Mouse (Mus musculus) midbrain, postnatal 0 days (tissue): ENCODE measurements around the gene Cpsf2. TPM values are rescaled to one million over a fixed set of nuclear protein-coding genes. Genes with fewer than 3 reads are reported as not detected.

ENCODE experiments used
- ATAC-seq: fragments of 200-750 bp; cut with Nextera tagmentation; 2 replicates; pipeline ENCODE4 v1.8.0; 2017; ENCODE audit warnings: moderate number of reproducible peaks, mild to moderate bottlenecking, moderate TSS enrichment, moderate library complexity; ENCODE audit not compliant: low FRiP score
- DNase-seq: peaks from one replicate; pipeline ENCODE4 v3.0.0-alpha.2; 2015; ENCODE audit warnings: low spot score
- H3K27ac ChIP-seq: fragments of 300-500 bp; sonication (generic); 2 replicates; pipeline ENCODE4 v1.5.1; 2014; ENCODE audit warnings: low read depth, mild to moderate bottlenecking, low read length, mixed read lengths
- H3K27me3 ChIP-seq: fragments of 300-500 bp; sonication (generic); 2 replicates; pipeline ENCODE4 v1.6.1; 2014; ENCODE audit warnings: low read length, control low read depth, mixed read lengths; ENCODE audit not compliant: insufficient read depth
- H3K36me3 ChIP-seq: fragments of 300-500 bp; sonication (generic); 2 replicates; pipeline ENCODE4 v1.6.1; 2014; ENCODE audit warnings: low read length, control low read depth, mixed read lengths; ENCODE audit not compliant: insufficient read depth
- H3K4me1 ChIP-seq: fragments of 300-500 bp; sonication (generic); 2 replicates; pipeline ENCODE4 v1.6.1; 2014; ENCODE audit warnings: mild to moderate bottlenecking, control low read depth, antibody characterized with exemption, low read length, mixed read lengths; ENCODE audit not compliant: insufficient read depth
- H3K4me2 ChIP-seq: fragments of 300-500 bp; sonication (generic); 2 replicates; pipeline ENCODE4 v1.6.1; 2014; ENCODE audit warnings: low read depth, mild to moderate bottlenecking, low read length, mixed read lengths; ENCODE audit not compliant: poor library complexity, severe bottlenecking
- H3K4me3 ChIP-seq: fragments of 300-500 bp; sonication (generic); 2 replicates; pipeline ENCODE4 v1.5.1; 2014; ENCODE audit warnings: low read depth, mild to moderate bottlenecking, low read length, moderate library complexity
- H3K9ac ChIP-seq: fragments of 300-500 bp; sonication (generic); replicated peaks from 2 replicates; pipeline ENCODE4 v1.6.1; 2014; ENCODE audit warnings: mild to moderate bottlenecking, low read length, moderate library complexity, mixed read lengths; ENCODE audit not compliant: poor library complexity, severe bottlenecking
- H3K9me3 ChIP-seq: fragments of 300-500 bp; sonication (generic); 2 replicates; pipeline ENCODE4 v1.6.1; 2016; ENCODE audit warnings: low read length, control low read depth
- CTCF ChIP-seq: IDR thresholded peaks from 2 replicates; pipeline ENCODE4 v1.5.1; 2016; ENCODE audit warnings: antibody characterized with exemption, mild to moderate bottlenecking
- WGBS: fragments of 180-500 bp; shearing (Covaris S2); extraction: QIAGEN DNeasy Blood & Tissue Kit; methylation state at CpG from one replicate; pipeline ENCODE4 v1.1.7; 2014; 5-methylcytosine and 5-hydroxymethylcytosine counted together
- polyA plus RNA-seq: library from polyadenylated mRNA; unstranded; fragments of >200 nt; fragmentation: Nextera tagmentation; extraction: Ambion mirVana; gene quantifications from 2 replicates; pipeline ENCODE4 v1.2.1, GENCODE M21; 2015
- total RNA-seq: library from RNA; depleted of rRNA; stranded (reverse); fragments of >200 nt; gene quantifications from 2 replicates; pipeline ENCODE4 v1.2.3, GENCODE M21; 2014

Cpsf2 gene
- total and polyA plus RNA-seq, 2 experiments from 2014 or later: 25.5 to 28.0 TPM

DNA sequence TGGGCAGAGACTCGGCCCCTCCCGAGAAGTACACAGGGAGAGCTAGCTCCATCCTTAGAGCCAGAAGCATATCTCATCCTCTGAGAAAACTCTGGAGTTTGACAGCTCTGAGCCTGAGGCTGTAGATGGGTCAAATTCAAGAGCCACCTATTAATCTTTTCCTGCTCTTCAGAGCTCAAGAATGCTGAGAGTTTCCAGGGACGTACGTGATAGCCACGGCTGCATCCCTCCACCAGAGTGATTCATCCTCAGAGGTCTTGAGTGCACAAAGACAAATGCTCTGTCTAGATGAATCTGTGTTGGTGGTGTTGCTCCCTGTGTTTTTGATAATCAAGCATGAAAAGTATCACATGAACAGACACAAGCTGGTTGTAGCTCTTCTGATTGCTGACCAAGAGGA lies 38.6 kb downstream of the Cpsf2 start:
- H3K4me2 ChIP-seq: no peak overlapping the region
- no peak overlapping the region for H3K27ac ChIP-seq
- DNase-seq (no peak), ATAC-seq (no peak)
- no peak overlapping the region for H3K4me3 ChIP-seq
- 75% methylated on average over 5 of the region's 5 CpGs for WGBS
- no peaks in the 10 kb centered on the region for H3K27me3 ChIP-seq
- H3K9me3 ChIP-seq: no peaks in the 10 kb centered on the region
- no peak overlapping the region for H3K9ac ChIP-seq
- no peaks in the 10 kb centered on the region for H3K36me3 ChIP-seq
- no peak for TF ChIP-seq CTCF
- H3K4me1 ChIP-seq: no peaks in the 10 kb centered on the region

- Histone ChIP-seq H3K27me3 (no peaks in the 10 kb centered on the region), H3K9me3 (no peaks in the 10 kb centered on the region), H3K9ac (no peak overlapping the region), H3K4me2 (no peak overlapping the region), H3K4me3 (no peak overlapping the region), H3K4me1 (no peaks in the 10 kb centered on the region), H3K36me3 (no peaks in the 10 kb centered on the region), H3K27ac (no peak overlapping the region)
- WGBS: 87% methylated on average over 6 of the region's 6 CpGs
- DNase-seq: no peak
- TF ChIP-seq CTCF: no peak
- no peak for ATAC-seq
Observed at GRCm38 (mm10) chr12:102015127-102015526, 39.3 kb downstream of the Cpsf2 start.

- Histone ChIP-seq H3K9ac (no peak overlapping the region), H3K27ac (no peak overlapping the region), H3K4me1 (no peaks in the 10 kb centered on the region), H3K4me3 (no peak overlapping the region), H3K27me3 (no peaks in the 10 kb centered on the region), H3K36me3 (no peaks in the 10 kb centered on the region), H3K9me3 (no peaks in the 10 kb centered on the region), H3K4me2 (no peak overlapping the region)
- 91% methylated on average over 6 of the region's 6 CpGs for WGBS
- DNase-seq: no peak
- ATAC-seq: no peak
- no peak for TF ChIP-seq CTCF
Observed at GRCm38 (mm10) chr12:102021923-102022322, 46.1 kb downstream of the Cpsf2 start.

GRCm38 (mm10) chr12:102029184-102029583 lies 53.4 kb downstream of the Cpsf2 start:
- 0 out of 2 replicates have a peak, but pooled peaks cover 4% of the 10 kb centered on the region for H3K4me1 ChIP-seq
- H3K9ac ChIP-seq: no peak overlapping the region
- ATAC-seq (no peak), DNase-seq (no peak)
- no peaks in the 10 kb centered on the region for H3K9me3 ChIP-seq
- H3K27ac ChIP-seq: no peak overlapping the region
- H3K4me2 ChIP-seq: no peak overlapping the region
- no peak for TF ChIP-seq CTCF
- WGBS: 53% methylated on average over 7 of the region's 7 CpGs
- no peaks in the 10 kb centered on the region for H3K27me3 ChIP-seq
- no peak overlapping the region for H3K4me3 ChIP-seq
- H3K36me3 ChIP-seq: no peaks in the 10 kb centered on the region

DNA sequence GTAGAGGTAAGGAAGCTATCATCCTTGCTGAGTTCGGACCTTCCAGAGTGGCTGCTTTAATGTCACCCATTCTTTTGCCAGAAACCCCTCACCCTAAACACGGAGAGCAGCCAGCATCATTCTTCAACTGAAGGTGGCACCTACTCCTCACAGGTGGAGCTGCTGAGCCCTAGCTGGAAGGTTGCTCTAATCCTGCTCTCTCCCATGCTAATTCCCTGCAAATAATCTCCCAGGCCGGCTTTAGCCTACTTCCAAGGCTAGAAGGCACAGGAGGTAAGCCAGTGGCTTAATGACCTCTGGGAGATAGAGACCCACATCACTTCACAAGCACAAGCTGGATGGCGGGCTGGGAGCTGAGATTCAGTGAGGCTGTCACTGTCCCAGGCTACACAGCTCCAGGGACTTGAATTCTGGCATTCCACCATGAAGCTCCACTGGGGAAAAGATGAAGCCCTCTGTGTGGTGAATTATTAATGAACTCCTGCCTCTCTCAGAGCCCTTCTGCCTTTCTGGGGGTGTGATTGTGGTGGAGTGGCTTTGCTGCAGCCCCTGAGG lies 54.2 kb downstream of the Cpsf2 start:
- H3K27ac ChIP-seq: no peak overlapping the region
- ATAC-seq (peak; percentile 62), DNase-seq (peak; percentile 17)
- H3K4me3 ChIP-seq: no peak overlapping the region
- 37% methylated on average over 4 of the region's 4 CpGs for WGBS
- H3K4me1 ChIP-seq: 0 out of 2 replicates have a peak, but pooled peaks cover 4% of the 10 kb centered on the region
- H3K9ac ChIP-seq: no peak overlapping the region
- no peak overlapping the region for H3K4me2 ChIP-seq
- peak; percentile 64 for TF ChIP-seq CTCF
- no peaks in the 10 kb centered on the region for H3K9me3 ChIP-seq
- no peaks in the 10 kb centered on the region for H3K36me3 ChIP-seq
- H3K27me3 ChIP-seq: no peaks in the 10 kb centered on the region

DNA sequence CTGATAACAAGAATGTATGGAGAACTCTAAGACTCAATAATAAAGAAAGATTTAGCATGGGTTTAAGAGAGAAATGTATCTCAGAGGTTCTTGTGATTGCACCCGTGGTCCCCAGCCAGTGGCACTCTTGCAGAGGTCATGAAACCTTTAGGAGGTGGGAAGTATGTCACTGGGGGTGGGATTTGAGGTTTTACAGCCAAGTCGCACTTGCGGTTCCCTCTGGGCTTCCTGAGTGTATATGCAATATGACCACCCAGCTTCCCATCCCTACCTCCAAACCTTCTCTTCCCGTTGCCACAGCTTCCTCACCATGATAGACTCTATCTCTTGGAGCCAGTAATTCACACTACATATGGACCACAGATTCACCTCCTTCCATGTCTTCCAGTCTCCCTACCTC lies 59.1 kb downstream of the Cpsf2 start:
- no peaks in the 10 kb centered on the region for H3K36me3 ChIP-seq
- H3K27ac ChIP-seq: no peak overlapping the region
- no peak overlapping the region for H3K4me2 ChIP-seq
- DNase-seq (no peak), ATAC-seq (no peak)
- no peak overlapping the region for H3K9ac ChIP-seq
- H3K27me3 ChIP-seq: no peaks in the 10 kb centered on the region
- TF ChIP-seq CTCF: no peak
- H3K4me3 ChIP-seq: no peak overlapping the region
- H3K9me3 ChIP-seq: no peaks in the 10 kb centered on the region
- 85% methylated on average over 4 of the region's 4 CpGs for WGBS
- 0 out of 2 replicates have a peak, but pooled peaks cover 4% of the 10 kb centered on the region for H3K4me1 ChIP-seq
